Mouse (Mus musculus): Measurements from ENCODE around the gene Dync1i1.

GRCm38 (mm10) chr6:5866091-5866490 is 140.7 kb downstream of the Dync1i1 start:
- TF ChIP-seq EP300 (IDR thresholded peaks at IDR 0.05; ENCODE audit: insufficient read depth, low read depth, low read length) (no peak), POLR2A (IDR thresholded peaks at IDR 0.05; ENCODE audit: insufficient read depth, low read depth, low read length) (no peak), CTCF (IDR thresholded peaks at IDR 0.05) (no peak)
